Mouse (Mus musculus): ENCODE data around the gene Fgf6. TPM values are rescaled to one million over a fixed set of nuclear protein-coding genes. Genes with fewer than 3 reads are reported as not detected.

The Fgf6 gene
- polyA plus RNA-seq, 1 experiment = not detected

DNA sequence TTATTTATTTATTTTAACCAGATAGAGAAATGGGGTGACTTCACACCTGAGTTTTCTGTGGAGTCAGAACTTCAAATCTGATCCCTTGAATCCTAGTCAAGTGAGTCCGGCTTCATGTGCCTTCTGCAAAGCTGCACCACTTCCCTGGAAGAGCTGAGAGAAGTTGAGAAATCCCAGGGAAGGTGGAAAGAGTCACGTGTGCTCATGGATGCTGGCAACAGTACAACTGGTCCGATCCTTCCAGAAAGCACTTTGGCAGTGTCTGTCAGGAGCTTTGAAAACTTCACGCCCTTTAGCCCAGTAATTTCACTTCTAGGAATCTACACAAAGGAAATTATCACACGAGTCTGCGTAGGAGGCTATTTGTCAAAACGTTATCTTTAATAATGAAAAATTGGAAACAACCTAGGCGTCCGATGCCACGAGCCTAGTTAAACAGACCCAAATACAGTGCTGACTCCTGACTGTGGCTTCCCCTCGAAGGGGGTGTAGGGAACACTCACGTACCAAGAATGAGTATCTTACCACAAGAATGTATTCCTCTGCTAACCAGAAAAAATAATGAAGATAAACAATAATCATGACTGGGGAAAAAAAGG is 41.7 kb downstream of the Fgf6 start:
- H3ac ChIP-seq (ENCODE audit: control insufficient read depth, insufficient read length, low read depth) = no peak overlapping the region
- no peaks in the 10 kb centered on the region for H3K79me2 ChIP-seq (ENCODE audit: control insufficient read depth, insufficient read depth)
- TF ChIP-seq FOSL1 (IDR thresholded peaks at IDR 0.05; ENCODE audit: insufficient read depth, low read length, poor library complexity, severe bottlenecking) (no peak), CEBPB (IDR thresholded peaks at IDR 0.05; ENCODE audit: low read depth) (peak; percentile 72), USF1 (IDR thresholded peaks at IDR 0.05; ENCODE audit: low read depth) (peak; percentile 97)
- no peak overlapping the region for H3K4me3 ChIP-seq (ENCODE audit: insufficient read depth, poor library complexity, severe bottlenecking)
- peaks cover 20% of the 10 kb centered on the region for H3K27me3 ChIP-seq (ENCODE audit: control insufficient read depth, insufficient read depth, insufficient read length)
- no peaks in the 10 kb centered on the region for H3K79me3 ChIP-seq (ENCODE audit: low read depth)
- no peaks in the 10 kb centered on the region for H3K36me3 ChIP-seq (ENCODE audit: control insufficient read depth, insufficient read depth)

DNA sequence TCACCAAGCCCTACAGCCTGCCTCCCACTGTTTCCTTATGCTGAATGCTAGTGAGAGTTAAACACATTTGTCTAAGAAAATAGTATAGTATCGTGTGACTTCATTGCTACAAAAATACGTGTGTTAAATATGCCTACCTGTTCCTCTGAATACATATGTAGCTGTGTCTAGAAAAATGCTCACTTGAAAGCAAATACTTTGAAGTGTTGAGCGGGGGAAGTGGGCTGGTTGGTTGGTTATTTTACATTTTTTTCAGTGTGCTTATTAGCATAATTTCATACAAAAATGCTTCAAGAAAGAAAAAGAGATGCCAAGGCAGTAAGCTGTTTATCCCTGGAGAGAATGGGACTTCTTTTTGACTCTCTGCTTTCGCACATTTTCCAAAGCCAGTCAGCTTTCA is 44.6 kb downstream of the Fgf6 start:
- no peaks in the 10 kb centered on the region for H3K79me2 ChIP-seq (ENCODE audit: control insufficient read depth, insufficient read depth)
- no peak overlapping the region for H3K4me3 ChIP-seq (ENCODE audit: insufficient read depth, poor library complexity, severe bottlenecking)
- H3ac ChIP-seq (ENCODE audit: control insufficient read depth, insufficient read length, low read depth) = no peak overlapping the region
- no peaks in the 10 kb centered on the region for H3K36me3 ChIP-seq (ENCODE audit: control insufficient read depth, insufficient read depth)
- no peak for TF ChIP-seq MAX (IDR thresholded peaks at IDR 0.05)
- TF ChIP-seq MYOG (IDR thresholded peaks at IDR 0.05; ENCODE audit: control insufficient read depth, extremely low read depth, insufficient read length) = no peak
- TF ChIP-seq CTCF (IDR thresholded peaks at IDR 0.05; ENCODE audit: control insufficient read depth, insufficient read depth, insufficient read length) = no peak
- TF ChIP-seq MYOD1 (IDR thresholded peaks at IDR 0.05; ENCODE audit: control insufficient read depth, insufficient read length, low read depth) = no peak
- TF ChIP-seq USF1 (IDR thresholded peaks at IDR 0.05; ENCODE audit: low read depth) = no peak
- peaks cover 16% of the 10 kb centered on the region for H3K27me3 ChIP-seq (ENCODE audit: control insufficient read depth, insufficient read depth, insufficient read length)
- H3K79me3 ChIP-seq (ENCODE audit: low read depth) = no peaks in the 10 kb centered on the region

DNA sequence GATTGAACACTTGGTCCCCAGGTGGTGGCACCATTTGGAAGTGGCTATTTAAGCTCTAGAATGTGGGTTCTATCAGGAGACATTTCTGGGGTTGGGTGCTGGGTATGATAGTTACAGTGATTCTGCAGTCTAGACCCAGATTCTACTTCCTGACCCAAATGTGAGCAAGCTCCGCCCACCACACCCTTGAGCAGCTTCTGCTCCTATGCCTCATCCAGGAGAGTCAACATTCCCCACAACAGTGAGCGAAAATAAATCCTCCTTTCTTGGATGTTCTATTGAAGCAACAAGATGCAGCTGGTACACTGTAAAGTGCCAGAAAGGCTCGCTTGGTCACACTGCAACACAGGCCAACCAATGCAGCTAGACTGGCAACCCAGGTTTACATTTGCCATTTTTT is 48.5 kb downstream of the Fgf6 start:
- Histone ChIP-seq H3ac (ENCODE audit: control insufficient read depth, insufficient read length, low read depth) (no peak overlapping the region), H3K27me3 (ENCODE audit: control insufficient read depth, insufficient read depth, insufficient read length) (peaks cover 12% of the 10 kb centered on the region), H3K36me3 (ENCODE audit: control insufficient read depth, insufficient read depth) (no peaks in the 10 kb centered on the region), H3K4me3 (ENCODE audit: insufficient read depth, poor library complexity, severe bottlenecking) (no peak overlapping the region), H3K79me3 (ENCODE audit: low read depth) (no peaks in the 10 kb centered on the region), H3K79me2 (ENCODE audit: control insufficient read depth, insufficient read depth) (no peaks in the 10 kb centered on the region)
- TF ChIP-seq MYOG (IDR thresholded peaks at IDR 0.05; ENCODE audit: control insufficient read depth, extremely low read depth, insufficient read length) = no peak
- TF ChIP-seq CEBPB (IDR thresholded peaks at IDR 0.05; ENCODE audit: low read depth) = no peak
- no peak for TF ChIP-seq CTCF (IDR thresholded peaks at IDR 0.05; ENCODE audit: control insufficient read depth, insufficient read depth, insufficient read length)
- no peak for TF ChIP-seq USF1 (IDR thresholded peaks at IDR 0.05; ENCODE audit: low read depth)
- no peak for TF ChIP-seq FOSL1 (IDR thresholded peaks at IDR 0.05; ENCODE audit: insufficient read depth, low read length, poor library complexity, severe bottlenecking)
- no peak for TF ChIP-seq MYOD1 (IDR thresholded peaks at IDR 0.05; ENCODE audit: control insufficient read depth, insufficient read length, low read depth)
- no peak for TF ChIP-seq MAX (IDR thresholded peaks at IDR 0.05)

DNA sequence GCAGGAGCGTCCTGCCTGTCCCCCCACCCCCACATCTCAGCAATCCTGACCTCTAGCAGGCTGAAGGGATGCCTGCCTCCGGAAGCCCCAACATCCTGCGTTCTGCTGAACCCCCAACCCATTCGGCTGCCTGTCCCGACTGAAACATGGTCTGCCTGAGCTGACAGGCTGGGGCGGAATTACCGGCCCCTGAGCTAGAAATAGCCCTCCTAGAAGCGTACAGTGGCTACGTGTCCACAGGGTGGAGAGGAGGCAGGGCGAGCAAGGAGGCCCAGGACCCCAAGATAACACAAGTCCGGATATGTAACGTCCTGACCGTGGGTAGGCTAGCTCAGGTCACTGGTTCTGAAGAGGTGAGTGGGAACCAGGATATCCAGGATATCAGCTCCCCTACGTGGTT is 49.4 kb downstream of the Fgf6 start:
- TF ChIP-seq CTCF (IDR thresholded peaks at IDR 0.05; ENCODE audit: control insufficient read depth, insufficient read depth, insufficient read length) = no peak
- TF ChIP-seq CEBPB (IDR thresholded peaks at IDR 0.05; ENCODE audit: low read depth) = no peak
- TF ChIP-seq MYOD1 (IDR thresholded peaks at IDR 0.05; ENCODE audit: control insufficient read depth, insufficient read length, low read depth) = no peak
- TF ChIP-seq MYOG (IDR thresholded peaks at IDR 0.05; ENCODE audit: control insufficient read depth, extremely low read depth, insufficient read length) = no peak
- no peak for TF ChIP-seq USF1 (IDR thresholded peaks at IDR 0.05; ENCODE audit: low read depth)
- no peak for TF ChIP-seq FOSL1 (IDR thresholded peaks at IDR 0.05; ENCODE audit: insufficient read depth, low read length, poor library complexity, severe bottlenecking)
- TF ChIP-seq MAX (IDR thresholded peaks at IDR 0.05) = no peak
- Histone ChIP-seq H3K4me3 (ENCODE audit: insufficient read depth, poor library complexity, severe bottlenecking) (no peak overlapping the region), H3K79me2 (ENCODE audit: control insufficient read depth, insufficient read depth) (no peaks in the 10 kb centered on the region), H3K27me3 (ENCODE audit: control insufficient read depth, insufficient read depth, insufficient read length) (peaks cover 12% of the 10 kb centered on the region), H3K36me3 (ENCODE audit: control insufficient read depth, insufficient read depth) (no peaks in the 10 kb centered on the region), H3K79me3 (ENCODE audit: low read depth) (no peaks in the 10 kb centered on the region), H3ac (ENCODE audit: control insufficient read depth, insufficient read length, low read depth) (no peak overlapping the region)

DNA sequence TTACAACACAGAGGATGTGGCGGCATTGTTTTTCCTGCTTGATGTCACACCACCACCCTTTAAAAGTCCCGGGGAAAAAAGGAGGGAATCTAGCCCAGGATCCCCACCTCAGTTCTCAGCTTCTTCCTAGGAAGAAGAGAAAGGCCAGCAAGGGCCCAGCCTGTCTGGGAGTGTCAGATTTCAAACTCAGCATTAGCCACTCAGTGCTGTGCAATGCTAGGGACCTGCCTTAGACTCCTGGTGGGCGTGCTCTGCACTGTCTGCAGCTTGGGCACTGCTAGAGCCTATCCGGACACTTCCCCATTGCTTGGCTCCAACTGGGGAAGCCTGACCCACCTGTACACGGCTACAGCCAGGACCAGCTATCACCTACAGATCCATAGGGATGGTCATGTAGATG is 57.4 kb downstream of the Fgf6 start, which contains the start of gene Fgf23:
TSS of gene Fgf23 (plus strand) at position 86 of the 400 bp plus-strand sequence.
- no peaks in the 10 kb centered on the region for H3K79me3 ChIP-seq (ENCODE audit: low read depth)
- H3ac ChIP-seq (ENCODE audit: control insufficient read depth, insufficient read length, low read depth) = no peak within 1 kb of the TSS
- no peaks in the 10 kb centered on the region for H3K36me3 ChIP-seq (ENCODE audit: control insufficient read depth, insufficient read depth)
- H3K79me2 ChIP-seq (ENCODE audit: control insufficient read depth, insufficient read depth) = no peaks in the 10 kb centered on the region
- H3K4me3 ChIP-seq (ENCODE audit: insufficient read depth, poor library complexity, severe bottlenecking) = no peak within 1 kb of the TSS
- peaks cover 8% of the 10 kb centered on the region for H3K27me3 ChIP-seq (ENCODE audit: control insufficient read depth, insufficient read depth, insufficient read length)
- TF ChIP-seq CTCF (IDR thresholded peaks at IDR 0.05; ENCODE audit: control insufficient read depth, insufficient read depth, insufficient read length) (no peak), MYOG (IDR thresholded peaks at IDR 0.05; ENCODE audit: control insufficient read depth, extremely low read depth, insufficient read length) (no peak), CEBPB (IDR thresholded peaks at IDR 0.05; ENCODE audit: low read depth) (no peak), FOSL1 (IDR thresholded peaks at IDR 0.05; ENCODE audit: insufficient read depth, low read length, poor library complexity, severe bottlenecking) (no peak), MYOD1 (IDR thresholded peaks at IDR 0.05; ENCODE audit: control insufficient read depth, insufficient read length, low read depth) (no peak), USF1 (IDR thresholded peaks at IDR 0.05; ENCODE audit: low read depth) (no peak), MAX (IDR thresholded peaks at IDR 0.05) (no peak)

Other genes starting within 250 kb of the Fgf6 start
- 140 TPM for gene Ndufa9, start 166.4 kb upstream of the Fgf6 start, polyA plus RNA-seq (2012; fragmentation: generic; extraction: Trizol)
- gene Akap3, start 162.5 kb upstream of the Fgf6 start, polyA plus RNA-seq (2012; fragmentation: generic; extraction: Trizol) = not detected
- gene Dyrk4, start 93.7 kb upstream of the Fgf6 start, polyA plus RNA-seq (2012; fragmentation: generic; extraction: Trizol) = 0.09 TPM
- 10.5 TPM for gene Rad51ap1, start 76.0 kb upstream of the Fgf6 start, polyA plus RNA-seq (2012; fragmentation: generic; extraction: Trizol)
- gene D6Wsu163e, start 75.6 kb upstream of the Fgf6 start, polyA plus RNA-seq (2012; fragmentation: generic; extraction: Trizol) = 12.2 TPM
- gene Fgf23, start 57.3 kb downstream of the Fgf6 start, polyA plus RNA-seq (2012; fragmentation: generic; extraction: Trizol) = not detected
- 8.1 TPM for gene Tigar, start 94.0 kb downstream of the Fgf6 start, polyA plus RNA-seq (2012; fragmentation: generic; extraction: Trizol)
- 2.8 TPM for gene Ccnd2, start 136.6 kb downstream of the Fgf6 start, polyA plus RNA-seq (2012; fragmentation: generic; extraction: Trizol)

All from C2C12 (cell line).